17 mouse cellular contexts compared by ENCODE assay signal in genomic region chr17:72965687-72966086, GRCm38 (mm10). TPM values are rescaled to one million over a fixed set of nuclear protein-coding genes. Genes with fewer than 3 reads are reported as not detected.
DNase-seq lines count a peak whose midpoint lies in the region; ATAC-seq and TF ChIP-seq lines count a peak whose summit lies in the region.
"Had no signal": no experiment of that assay in that cellular context is flagged by ENCODE, and none has a peak within 500 bp of the region (broad histone marks: within the 10 kb centered on the region; RNA-seq: fewer than 3 reads in every experiment).

No protein-coding gene starts in this region.

- no peaks in the 10 kb centered on the region for H3K27me3 ChIP-seq in forebrain, embryonic 11.5 days (ENCODE audit: control insufficient read depth, insufficient read depth, low read length)
- H3K27me3 ChIP-seq in forebrain, embryonic 14.5 days (replicated peaks; ENCODE audit: control insufficient read depth, insufficient read depth, low read length), result no peaks in the 10 kb centered on the region
- H3K27me3 ChIP-seq in heart, postnatal 0 days (ENCODE audit: control insufficient read depth, insufficient read depth, low read length), result no peaks in the 10 kb centered on the region
- no peaks in the 10 kb centered on the region for H3K27me3 ChIP-seq in heart, adult 2 months (ENCODE audit: control insufficient read depth, insufficient read depth, low read length)
- no peaks in the 10 kb centered on the region for H3K27me3 ChIP-seq in limb, embryonic 12.5 days
- H3K27me3 ChIP-seq: limb, embryonic 15.5 days had no signal

- no peak for TF ChIP-seq EP300 in heart, postnatal 0 days (IDR thresholded peaks at IDR 0.05; ENCODE audit: low read depth)
- TF ChIP-seq EP300 in heart, adult 2 months (IDR thresholded peaks at IDR 0.05; ENCODE audit: insufficient read depth, low read depth, low read length), result no peak

- H3K4me3 ChIP-seq in forebrain, embryonic 11.5 days (ENCODE audit: low read depth, low read length), result no peak overlapping the region
- no peak overlapping the region for H3K4me3 ChIP-seq in forebrain, embryonic 14.5 days (ENCODE audit: low read depth, low read length)
- H3K4me3 ChIP-seq in heart, postnatal 0 days (ENCODE audit: low read depth, low read length), result no peak overlapping the region
- H3K4me3 ChIP-seq in heart, adult 2 months, result no peak overlapping the region
- H3K4me3 ChIP-seq in limb, embryonic 12.5 days (replicated peaks), result no peak overlapping the region
- H3K4me3 ChIP-seq: layer of hippocampus, adult 2 months; limb, embryonic 15.5 days had no signal

- no peaks in the 10 kb centered on the region; the same call in 1 of the 2 replicates for H3K4me1 ChIP-seq in forebrain, embryonic 11.5 days (replicated peaks; ENCODE audit: control insufficient read depth, insufficient read depth, low read length)
- no peaks in the 10 kb centered on the region for H3K4me1 ChIP-seq in forebrain, embryonic 14.5 days (ENCODE audit: control insufficient read depth, insufficient read depth, low read length)
- peaks cover 34% of the 10 kb centered on the region for H3K4me1 ChIP-seq in heart, postnatal 0 days (ENCODE audit: control insufficient read depth, insufficient read depth)
- H3K4me1 ChIP-seq in heart, adult 2 months (ENCODE audit: control insufficient read depth, insufficient read depth, low read length), result peaks cover 1% of the 10 kb centered on the region; the same call in 1 of the 2 replicates
- peaks cover 16% of the 10 kb centered on the region for H3K4me1 ChIP-seq in limb, embryonic 12.5 days (replicated peaks)

- H3K27ac ChIP-seq in forebrain, embryonic 11.5 days (ENCODE audit: low read depth, low read length), result no peak overlapping the region
- H3K27ac ChIP-seq in forebrain, embryonic 14.5 days (ENCODE audit: low read depth, low read length), result no peak overlapping the region
- peak overlapping the region; percentile 51; the same call in 1 of the 2 replicates for H3K27ac ChIP-seq in heart, postnatal 0 days (ENCODE audit: low read depth)
- H3K27ac ChIP-seq in heart, adult 2 months, result no peak overlapping the region
- H3K27ac ChIP-seq in limb, embryonic 12.5 days, result peak overlapping the region; percentile 56; the same call in 1 of the 2 replicates
- H3K27ac ChIP-seq: layer of hippocampus, adult 2 months; limb, embryonic 15.5 days had no signal

- no peak for TF ChIP-seq CTCF in heart, postnatal 0 days (IDR thresholded peaks at IDR 0.05; ENCODE audit: low read depth)
- TF ChIP-seq CTCF in heart, adult 2 months (IDR thresholded peaks at IDR 0.05), result no peak

- ATAC-seq in forebrain, embryonic 11.5 days (replicated peaks; ENCODE audit: low FRiP score), result no peak
- no peak for ATAC-seq in forebrain, embryonic 14.5 days
- ATAC-seq in heart, postnatal 0 days (ENCODE audit: insufficient read depth, low read depth), result no peak
- ATAC-seq in limb, embryonic 12.5 days (ENCODE audit: insufficient number of reproducible peaks, insufficient read depth, low FRiP score, low TSS enrichment, low read depth), result no peak
- no peak for ATAC-seq in megakaryocyte, adult 5-6 weeks (ENCODE audit: poor library complexity, severe bottlenecking)
- ATAC-seq: hindbrain, embryonic 16.5 days had no signal

- no peaks in the 10 kb centered on the region for H3K36me3 ChIP-seq in forebrain, embryonic 11.5 days (ENCODE audit: control insufficient read depth, insufficient read depth, low read length)
- no peaks in the 10 kb centered on the region for H3K36me3 ChIP-seq in forebrain, embryonic 14.5 days (ENCODE audit: control insufficient read depth, insufficient read depth, low read length)
- H3K36me3 ChIP-seq in heart, postnatal 0 days (replicated peaks; ENCODE audit: control insufficient read depth, insufficient read depth, low read length), result no peaks in the 10 kb centered on the region
- H3K36me3 ChIP-seq in heart, adult 2 months (ENCODE audit: control insufficient read depth, insufficient read depth, low read length), result peaks cover 3% of the 10 kb centered on the region; the same call in 1 of the 2 replicates
- no peaks in the 10 kb centered on the region for H3K36me3 ChIP-seq in limb, embryonic 12.5 days
- H3K36me3 ChIP-seq: limb, embryonic 15.5 days had no signal

- 79% methylated on average over 5 of the region's 5 CpGs for WGBS in forebrain, embryonic 11.5 days
- WGBS in forebrain, embryonic 14.5 days, result 90% methylated on average over 5 of the region's 5 CpGs
- WGBS in heart, postnatal 0 days, result 58% methylated on average over 5 of the region's 5 CpGs
- 59% methylated on average over 5 of the region's 5 CpGs for WGBS in heart, adult 2 months
- WGBS in limb, embryonic 12.5 days, result 70% methylated on average over 5 of the region's 5 CpGs

- no peak overlapping the region for H3K4me2 ChIP-seq in forebrain, embryonic 11.5 days (ENCODE audit: low read depth, low read length, severe bottlenecking)
- H3K4me2 ChIP-seq in forebrain, embryonic 14.5 days (ENCODE audit: low read length), result no peak overlapping the region
- no peak overlapping the region for H3K4me2 ChIP-seq in heart, postnatal 0 days (ENCODE audit: low read depth, low read length)
- no peak overlapping the region for H3K4me2 ChIP-seq in limb, embryonic 12.5 days
- H3K4me2 ChIP-seq: limb, embryonic 15.5 days had no signal

- peak; percentile 6 for DNase-seq in forebrain, embryonic 11.5 days (ENCODE audit: low spot score)
- no peak for DNase-seq in forebrain, embryonic 14.5 days (ENCODE audit: low spot score)
- no peak for DNase-seq in heart, postnatal 0 days (ENCODE audit: low spot score)
- DNase-seq in heart, adult 2 months, result no peak
- DNase-seq in adipocyte (ENCODE audit: low spot score), result peak; percentile 28
- no peak for DNase-seq in right cerebral cortex, postnatal 10 days (ENCODE audit: low spot score in 2 of 2)
- DNase-seq: adrenal gland, adult 2 months; cerebellum, adult 9-11 months; gastrocnemius, postnatal 14 days; heart, postnatal 36 days; kidney, adult 9 months; lung, postnatal 14 days had no signal

- TF ChIP-seq POLR2A in heart, adult 2 months (IDR thresholded peaks at IDR 0.05; ENCODE audit: insufficient read depth, low read depth, low read length), result no peak

- intact Hi-C loops in heart, adult 2 months (cut with DNase I), result no loop called here

- no peak overlapping the region for H3K9ac ChIP-seq in forebrain, embryonic 11.5 days (ENCODE audit: low read length)
- H3K9ac ChIP-seq in forebrain, embryonic 14.5 days (ENCODE audit: low read length), result no peak overlapping the region
- H3K9ac ChIP-seq in heart, postnatal 0 days (replicated peaks; ENCODE audit: low read depth, low read length), result no peak overlapping the region
- H3K9ac ChIP-seq in heart, adult 2 months (ENCODE audit: low read depth, low read length), result no peak overlapping the region
- H3K9ac ChIP-seq in limb, embryonic 12.5 days (replicated peaks), result no peak overlapping the region
- H3K9ac ChIP-seq: limb, embryonic 15.5 days had no signal

- no peaks in the 10 kb centered on the region for H3K9me3 ChIP-seq in forebrain, embryonic 11.5 days (ENCODE audit: control insufficient read depth, low read length)
- H3K9me3 ChIP-seq in forebrain, embryonic 14.5 days (replicated peaks; ENCODE audit: control insufficient read depth, low read length), result no peaks in the 10 kb centered on the region
- H3K9me3 ChIP-seq in heart, postnatal 0 days (replicated peaks; ENCODE audit: control insufficient read depth, low read length), result no peaks in the 10 kb centered on the region
- H3K9me3 ChIP-seq in limb, embryonic 12.5 days, result no peaks in the 10 kb centered on the region
- H3K9me3 ChIP-seq: limb, embryonic 15.5 days had no signal

- no peaks in the 10 kb centered on the region for H3K79me2 ChIP-seq in heart, adult 2 months (replicated peaks; ENCODE audit: control insufficient read depth, insufficient read depth, low read length)

RNA-seq across cellular contexts. Expression of gene Lbh, which starts 47.6 kb away (rescaled TPM):
- 2.9 and 3.3 TPM in 2 replicates for polyA plus RNA-seq in forebrain, embryonic 11.5 days (2014; fragmentation: Nextera tagmentation; extraction: Ambion mirVana)
- polyA plus RNA-seq in forebrain, embryonic 14.5 days (2014; fragmentation: Nextera tagmentation; extraction: Ambion mirVana), result 8.1 and 8.7 TPM in 2 replicates
- total RNA-seq in heart, postnatal 0 days (2014; rRNA removed; ENCODE audit: low replicate concordance), result 453 and 478 TPM in 2 replicates
- polyA plus RNA-seq in heart, postnatal 0 days (2015; fragmentation: Nextera tagmentation; extraction: Ambion mirVana), result 28.5 and 31.1 TPM in 2 replicates
- 100 to 1,000 TPM; 354 to 451 TPM for total RNA-seq in heart, adult 2 months (2021)
- polyA plus RNA-seq in heart, adult 2 months (2012; rRNA removed), result 522 and 708 TPM in 2 replicates
- 2.4 and 2.7 TPM in 2 replicates for polyA plus RNA-seq in limb, embryonic 12.5 days (2016; fragmentation: Nextera tagmentation; extraction: Ambion mirVana)
- total RNA-seq in megakaryocyte, adult 5-6 weeks (2015), result 48.2 and 48.7 TPM in 2 replicates
- total RNA-seq in megakaryocyte, adult 5-6 weeks (2017), result 50.4 and 53.1 TPM in 2 replicates

Comparison
In these comparisons a context has a peak if more than half of its experiments do, and no peak if none do; other contexts are left out.
1. DNase-seq: peak in forebrain, embryonic 11.5 days (single experiment) and adipocyte (single experiment); none in forebrain, embryonic 14.5 days (single experiment), heart, postnatal 0 days (single experiment), heart, adult 2 months (0 of 2) and right cerebral cortex, postnatal 10 days (0 of 2).
2. H3K27ac ChIP-seq: peak in heart, postnatal 0 days (single experiment) and limb, embryonic 12.5 days (single experiment); none in forebrain, embryonic 11.5 days (single experiment), forebrain, embryonic 14.5 days (single experiment) and heart, adult 2 months (single experiment).
3. RNA of gene Lbh, which starts 47.6 kb away (polyA plus RNA-seq): 522 to 708 TPM in heart, adult 2 months; 28.5 to 31.1 TPM in heart, postnatal 0 days, 8.1 to 8.7 TPM in forebrain, embryonic 14.5 days, 2.9 to 3.3 TPM in forebrain, embryonic 11.5 days and 2.4 to 2.7 TPM in limb, embryonic 12.5 days; every median in the first group is over 10 times any median in the second.